Mouse (Mus musculus) heart, embryonic 11.5 days (tissue): ENCODE results near the gene Col4a2. TPM values are rescaled to one million over a fixed set of nuclear protein-coding genes. Genes with fewer than 3 reads are reported as not detected.
A peak's percentile ranks its signal among the peaks of the same experiment; 100 is the strongest.

Experiments
- ATAC-seq: fragments of 200-750 bp; cut with Nextera tagmentation; replicated peaks from 2 replicates; pipeline ENCODE4 v1.8.0; 2017; ENCODE audit warnings: moderate library complexity; ENCODE audit not compliant: insufficient number of reproducible peaks, low FRiP score, low TSS enrichment
- H3K27ac ChIP-seq: fragments of 300-500 bp; sonication (generic); 2 replicates; pipeline ENCODE4 v1.5.1; 2014; ENCODE audit warnings: mild to moderate bottlenecking, low read depth, low read length
- H3K27me3 ChIP-seq: fragments of 300-500 bp; sonication (generic); 2 replicates; pipeline ENCODE4 v1.6.1; 2014; ENCODE audit warnings: mild to moderate bottlenecking, low read length, mixed read lengths; ENCODE audit not compliant: control insufficient read depth, insufficient read depth
- H3K36me3 ChIP-seq: fragments of 300-500 bp; sonication (generic); 2 replicates; pipeline ENCODE4 v1.6.1; 2014; ENCODE audit warnings: mild to moderate bottlenecking, low read length, moderate library complexity, mixed read lengths; ENCODE audit not compliant: control insufficient read depth, insufficient read depth
- H3K4me1 ChIP-seq: fragments of 300-500 bp; sonication (generic); 2 replicates; pipeline ENCODE4 v1.6.1; 2014; ENCODE audit warnings: low read length; ENCODE audit not compliant: control insufficient read depth, insufficient read depth
- H3K4me2 ChIP-seq: fragments of 300-500 bp; sonication (generic); 2 replicates; pipeline ENCODE4 v1.6.1; 2014; ENCODE audit warnings: mild to moderate bottlenecking, moderate library complexity
- H3K4me3 ChIP-seq: fragments of 300-500 bp; sonication (generic); 2 replicates; pipeline ENCODE4 v1.5.1; 2014; ENCODE audit warnings: low read depth, low read length
- H3K9ac ChIP-seq: fragments of 300-500 bp; sonication (generic); 2 replicates; pipeline ENCODE4 v1.6.1; 2014; ENCODE audit warnings: mild to moderate bottlenecking, low read depth, low read length, moderate library complexity
- H3K9me3 ChIP-seq: fragments of 300-500 bp; sonication (generic); replicated peaks from 2 replicates; pipeline ENCODE4 v1.6.1; 2016; ENCODE audit warnings: low read length; ENCODE audit not compliant: control insufficient read depth
- WGBS: fragments of 180-500 bp; shearing (Covaris S2); extraction: QIAGEN DNeasy Blood & Tissue Kit; methylation state at CpG from one replicate; pipeline ENCODE4 v1.1.7; 2014; ENCODE audit not compliant: insufficient replicate concordance; 5-methylcytosine and 5-hydroxymethylcytosine counted together
- polyA plus RNA-seq: library from polyadenylated mRNA; unstranded; fragments of >200 nt; fragmentation: Nextera tagmentation; extraction: Ambion mirVana; gene quantifications from 2 replicates; pipeline ENCODE4 v1.2.1, GENCODE M21; 2014

Gene Col4a2
- polyA plus RNA-seq, 1 experiment from 2014 or later: 40.6 TPM

- H3K9me3 ChIP-seq: no peaks in the 10 kb centered on the region
- H3K27ac ChIP-seq: no peak overlapping the region
- H3K4me2 ChIP-seq: no peak overlapping the region
- H3K4me1 ChIP-seq: peaks cover 32% of the 10 kb centered on the region
- H3K9ac ChIP-seq: no peak overlapping the region
- H3K4me3 ChIP-seq: no peak overlapping the region
- 67% methylated on average over 4 of the region's 4 CpGs for WGBS
- ATAC-seq: no peak
- H3K36me3 ChIP-seq: no peaks in the 10 kb centered on the region
- no peaks in the 10 kb centered on the region for H3K27me3 ChIP-seq
Observed at GRCm38 (mm10) chr8:11285437-11285836, 27.2 kb upstream of the Col4a2 start.

DNA sequence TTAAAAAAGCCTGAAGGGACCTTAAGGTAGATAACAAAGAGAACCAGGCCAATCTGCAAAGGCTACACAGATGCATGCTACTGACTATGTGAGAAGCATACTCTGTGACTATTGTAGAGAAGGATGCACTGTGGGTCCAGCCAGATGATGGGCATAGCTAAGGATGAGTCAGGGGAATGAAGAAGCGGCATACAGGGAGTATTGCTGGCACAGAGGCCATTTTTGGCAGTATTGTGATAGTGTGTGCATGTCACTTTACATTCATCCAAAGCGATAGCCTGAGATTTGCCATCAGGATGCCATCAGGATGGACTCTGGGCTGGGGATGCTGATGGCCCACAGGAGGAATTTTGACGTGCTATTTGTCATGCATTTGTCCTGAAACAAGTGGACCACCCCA, 25.5 kb upstream of the Col4a2 start:
- Histone ChIP-seq H3K9ac (no peak overlapping the region), H3K4me3 (no peak overlapping the region), H3K4me1 (peaks cover 21% of the 10 kb centered on the region), H3K27me3 (no peaks in the 10 kb centered on the region), H3K27ac (no peak overlapping the region), H3K36me3 (no peaks in the 10 kb centered on the region), H3K4me2 (no peak overlapping the region), H3K9me3 (no peaks in the 10 kb centered on the region)
- ATAC-seq: no peak
- WGBS: 63% methylated on average over 3 of the region's 3 CpGs

GRCm38 (mm10) chr8:11288286-11288685, 24.3 kb upstream of the Col4a2 start:
- Histone ChIP-seq H3K4me2 (no peak overlapping the region), H3K27me3 (no peaks in the 10 kb centered on the region), H3K4me3 (no peak overlapping the region), H3K27ac (no peak overlapping the region), H3K4me1 (peaks cover 18% of the 10 kb centered on the region), H3K9ac (no peak overlapping the region), H3K9me3 (no peaks in the 10 kb centered on the region), H3K36me3 (no peaks in the 10 kb centered on the region)
- ATAC-seq: no peak
- 59% methylated on average over 6 of the region's 6 CpGs for whole genome bisulfite sequencing

DNA sequence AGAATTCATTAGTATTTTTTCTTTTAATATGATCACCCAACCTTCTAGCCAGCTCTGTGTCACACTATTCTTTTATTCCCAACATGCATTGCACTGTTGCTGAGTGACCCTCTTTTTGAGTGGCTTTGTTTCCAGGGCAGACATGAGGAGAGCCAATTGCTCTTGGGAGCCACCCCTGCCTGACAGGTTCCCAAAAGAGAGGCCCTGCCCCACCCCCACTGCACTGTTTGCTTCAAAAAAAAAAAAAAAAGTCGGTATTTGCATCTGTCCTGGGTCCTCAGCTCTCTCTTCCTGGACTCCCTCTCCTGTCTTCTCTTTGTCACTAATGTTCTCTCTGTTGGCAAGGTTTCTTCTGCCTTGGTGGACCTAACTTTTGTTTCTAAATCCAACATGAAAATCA, 22.1 kb upstream of the Col4a2 start:
- Histone ChIP-seq H3K4me1 (peaks cover 6% of the 10 kb centered on the region), H3K9me3 (no peaks in the 10 kb centered on the region), H3K27ac (no peak overlapping the region), H3K4me2 (no peak overlapping the region), H3K9ac (no peak overlapping the region), H3K4me3 (no peak overlapping the region), H3K36me3 (no peaks in the 10 kb centered on the region), H3K27me3 (no peaks in the 10 kb centered on the region)
- 12% methylated on average over 1 of the region's 1 CpGs for WGBS
- no peak for ATAC-seq

DNA sequence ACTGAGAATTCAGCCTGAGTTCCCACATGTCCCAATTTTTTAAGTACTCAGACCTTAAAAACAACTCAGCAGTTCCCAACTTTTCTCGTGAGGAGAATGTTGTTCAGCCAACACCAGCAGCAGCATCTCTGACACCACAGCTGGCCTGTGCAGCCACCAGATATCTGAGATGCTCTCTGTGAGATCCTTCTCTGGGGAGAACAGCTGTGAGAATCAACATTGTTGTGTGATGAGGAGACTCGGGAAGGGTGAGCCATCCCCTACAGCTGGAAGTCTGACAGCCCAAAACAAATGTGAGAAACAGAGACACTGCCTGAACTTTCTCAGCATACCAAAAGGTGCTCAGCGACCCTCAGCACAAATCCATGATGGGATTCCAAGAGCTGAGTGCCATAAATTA, 20.0 kb upstream of the Col4a2 start:
- 40% methylated on average over 3 of the region's 3 CpGs for WGBS
- peaks cover 25% of the 10 kb centered on the region for H3K4me1 ChIP-seq

GRCm38 (mm10) chr8:11296282-11296943, 16.2 kb upstream of the Col4a2 start:
- 77% methylated on average over 10 of the region's 10 CpGs for WGBS
- no peak overlapping the region for H3K4me3 ChIP-seq
- no peaks in the 10 kb centered on the region for H3K36me3 ChIP-seq
- no peak overlapping the region for H3K4me2 ChIP-seq
- no peak overlapping the region for H3K9ac ChIP-seq
- H3K4me1 ChIP-seq: peaks cover 41% of the 10 kb centered on the region
- no peaks in the 10 kb centered on the region for H3K9me3 ChIP-seq
- no peak for ATAC-seq
- no peaks in the 10 kb centered on the region for H3K27me3 ChIP-seq
- H3K27ac ChIP-seq: no peak overlapping the region

More for the DNA sequence above, 20.0 kb upstream of the Col4a2 start:
- Histone ChIP-seq H3K9me3 (no peaks in the 10 kb centered on the region), H3K4me2 (no peak overlapping the region), H3K27me3 (no peaks in the 10 kb centered on the region), H3K4me3 (no peak overlapping the region), H3K36me3 (no peaks in the 10 kb centered on the region), H3K27ac (no peak overlapping the region), H3K9ac (no peak overlapping the region)
- no peak for ATAC-seq

GRCm38 (mm10) chr8:11297141-11297838, 15.3 kb upstream of the Col4a2 start:
- ATAC-seq: no peak; the same call in 1 of the 2 replicates
- no peak overlapping the region for H3K9ac ChIP-seq

GRCm38 (mm10) chr8:11298531-11299316, 13.9 kb upstream of the Col4a2 start:
- no peaks in the 10 kb centered on the region for H3K27me3 ChIP-seq
- H3K9ac ChIP-seq: no peak overlapping the region
- no peak overlapping the region for H3K4me3 ChIP-seq
- no peak for ATAC-seq
- H3K27ac ChIP-seq: peak overlapping the region; percentile 77
- no peaks in the 10 kb centered on the region for H3K9me3 ChIP-seq
- 54% methylated on average over 12 of the region's 12 CpGs for WGBS
- H3K4me1 ChIP-seq: peaks cover 41% of the 10 kb centered on the region
- no peaks in the 10 kb centered on the region for H3K36me3 ChIP-seq
- no peak overlapping the region for H3K4me2 ChIP-seq

More at GRCm38 (mm10) chr8:11297141-11297838, 15.3 kb upstream of the Col4a2 start:
- Histone ChIP-seq H3K9me3 (no peaks in the 10 kb centered on the region), H3K4me1 (peaks cover 41% of the 10 kb centered on the region), H3K27ac (peak overlapping the region; percentile 61), H3K27me3 (no peaks in the 10 kb centered on the region), H3K4me2 (no peak overlapping the region), H3K4me3 (no peak overlapping the region), H3K36me3 (no peaks in the 10 kb centered on the region)
- WGBS: 58% methylated on average over 8 of the region's 8 CpGs
